Mouse (Mus musculus) common myeloid progenitor, adult 5-6 weeks (primary cell): ENCODE results near the gene Gm33543. TPM values are rescaled to one million over a fixed set of nuclear protein-coding genes. Genes with fewer than 3 reads are reported as not detected.

Experiments used
- ATAC-seq: replicated peaks from 2 replicates; pipeline ENCODE4 v1.8.0; 2016; ENCODE audit warnings: low read depth, mild to moderate bottlenecking, moderate TSS enrichment, inconsistent platforms; ENCODE audit not compliant: poor library complexity, severe bottlenecking
- total RNA-seq: library from RNA; stranded (forward); fragments of 200-1000, 187-1606 nt; gene quantifications from 2 replicates; pipeline ENCODE4 v1.2.3, GENCODE M21; 2017

Gm33543 gene
- total RNA-seq, 1 experiment from 2014 or later = not detected

- no peak for ATAC-seq
Observed at GRCm38 (mm10) chr10:95839036-95839435, 3.7 kb downstream of the Gm33543 start.

- no peak for ATAC-seq
Observed at GRCm38 (mm10) chr10:95836530-95837264, 6.0 kb downstream of the Gm33543 start.

- ATAC-seq = no peak
Observed at GRCm38 (mm10) chr10:95830891-95831290, 11.8 kb downstream of the Gm33543 start.

- ATAC-seq = no peak
Observed at GRCm38 (mm10) chr10:95829471-95829870, 13.3 kb downstream of the Gm33543 start.

- ATAC-seq = no peak
Observed at GRCm38 (mm10) chr10:95828374-95828773, 14.4 kb downstream of the Gm33543 start.

DNA sequence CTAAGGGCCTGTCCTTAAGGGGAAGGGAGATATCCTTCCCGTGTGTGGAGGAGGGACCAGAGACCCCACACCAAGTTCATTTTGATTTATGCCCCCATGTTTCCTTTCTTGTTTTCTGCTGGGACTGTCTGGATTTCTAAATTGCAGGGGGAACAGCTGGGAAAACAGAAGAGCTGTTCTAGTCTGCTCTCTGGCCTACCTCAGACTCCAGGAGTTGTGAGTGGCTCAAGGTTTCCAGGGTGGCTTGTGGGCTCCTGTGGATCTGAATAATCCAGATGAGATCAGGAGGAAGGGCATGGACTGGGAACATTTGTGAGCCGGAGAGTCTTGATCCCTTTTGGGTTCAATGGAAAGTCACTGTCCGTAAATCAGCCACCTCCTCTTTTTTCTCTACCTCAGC, 17.1 kb downstream of the Gm33543 start:
- ATAC-seq = no peak

GRCm38 (mm10) chr10:95818506-95818905, 24.2 kb downstream of the Gm33543 start:
- ATAC-seq = no peak; the same call in 1 of the 2 replicates

DNA sequence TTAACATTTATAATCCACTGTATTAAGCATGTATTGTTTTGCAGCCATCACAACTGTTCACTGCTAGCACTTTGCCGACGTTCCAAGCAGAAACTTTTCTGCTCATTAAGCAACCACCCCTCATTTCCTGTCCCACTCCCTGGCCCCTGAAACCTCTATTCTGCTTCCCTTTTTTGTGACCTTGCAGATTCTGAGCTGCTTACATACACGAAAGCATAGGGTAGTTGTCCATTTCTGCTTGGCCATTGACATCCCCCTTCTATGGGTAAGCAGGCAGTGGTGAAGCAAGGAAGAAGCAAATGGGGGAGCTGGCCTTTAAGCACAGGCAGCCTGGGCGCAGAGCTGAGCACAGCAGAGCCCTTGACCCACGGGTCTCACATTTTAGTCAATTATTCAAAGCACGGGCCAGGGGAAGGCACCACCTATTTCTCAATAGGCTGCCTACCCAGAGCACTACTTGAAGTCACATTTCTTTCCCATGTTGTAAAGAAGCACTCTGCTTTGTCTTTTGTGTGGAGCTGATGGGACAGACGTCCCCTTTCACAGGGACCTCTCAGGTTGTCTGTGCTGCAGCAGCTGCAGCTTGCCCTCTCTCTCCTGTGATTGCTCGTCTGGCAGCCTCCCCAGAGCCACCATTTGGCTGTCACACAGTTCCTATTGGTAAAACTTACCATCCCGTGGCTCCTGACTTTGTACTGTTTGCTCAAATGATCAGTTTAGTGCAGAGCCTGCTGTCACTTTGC, 25.1 kb downstream of the Gm33543 start:
- peak; percentile 97 for ATAC-seq

- ATAC-seq = no peak
Observed at GRCm38 (mm10) chr10:95814351-95814750, 28.4 kb downstream of the Gm33543 start.

GRCm38 (mm10) chr10:95811869-95812268, 30.9 kb downstream of the Gm33543 start:
- no peak for ATAC-seq

GRCm38 (mm10) chr10:95801443-95801811, 41.3 kb downstream of the Gm33543 start:
- ATAC-seq = no peak

GRCm38 (mm10) chr10:95800693-95801442, 41.9 kb downstream of the Gm33543 start:
- ATAC-seq = no peak

GRCm38 (mm10) chr10:95797645-95798395, 44.9 kb downstream of the Gm33543 start:
- ATAC-seq = no peak

GRCm38 (mm10) chr10:95795500-95795899, 47.2 kb downstream of the Gm33543 start:
- no peak for ATAC-seq

- no peak for ATAC-seq
Observed at GRCm38 (mm10) chr10:95794706-95795105, 48.0 kb downstream of the Gm33543 start.

- ATAC-seq = no peak
Observed at GRCm38 (mm10) chr10:95791427-95791804, 51.3 kb downstream of the Gm33543 start.

GRCm38 (mm10) chr10:95790771-95791426, 51.8 kb downstream of the Gm33543 start:
- ATAC-seq = no peak

DNA sequence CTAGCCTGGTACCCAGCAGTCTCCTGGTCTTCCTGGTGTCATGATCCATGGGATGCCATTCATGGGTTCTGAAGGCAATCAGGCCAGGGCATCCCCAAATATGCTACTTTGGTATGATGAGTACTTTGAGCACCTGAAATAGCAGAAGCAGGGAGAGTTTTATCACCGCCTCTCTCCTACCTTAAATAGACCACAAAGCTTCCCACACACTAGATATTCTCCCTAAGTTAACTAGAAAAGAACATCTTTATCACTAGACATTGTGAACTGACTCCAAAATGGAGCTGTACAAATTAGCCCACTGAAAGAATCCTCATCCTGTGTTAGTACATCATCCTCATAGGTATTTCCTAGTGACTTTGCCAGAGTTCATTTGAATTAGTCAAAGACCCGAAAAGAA, 55.6 kb downstream of the Gm33543 start:
- no peak for ATAC-seq

- ATAC-seq = no peak
Observed at GRCm38 (mm10) chr10:95784837-95785236, 57.9 kb downstream of the Gm33543 start.
